Mouse (Mus musculus) intestine, postnatal 0 days (tissue): ENCODE measurements at regions not wholly inside any gene's neighbourhood (a gene's known extent, or its start where the extent isn't known, plus 50 kb on each side); places are given as distances from the start of the nearest gene placed in this dataset.

Experiments
- ATAC-seq: fragments of 200-750 bp; cut with Nextera tagmentation; 2 replicates; pipeline ENCODE4 v1.8.0; 2017; ENCODE audit warnings: mild to moderate bottlenecking, moderate TSS enrichment, moderate library complexity
- H3K27ac ChIP-seq: fragments of 300-500 bp; sonication (generic); 2 replicates; pipeline ENCODE4 v1.5.1; 2014; ENCODE audit warnings: mild to moderate bottlenecking, low read depth, low read length, moderate library complexity
- H3K27me3 ChIP-seq: fragments of 300-500 bp; sonication (generic); replicated peaks from 2 replicates; pipeline ENCODE4 v1.6.1; 2014; ENCODE audit warnings: low read length, mixed read lengths; ENCODE audit not compliant: control insufficient read depth, insufficient read depth
- H3K36me3 ChIP-seq: fragments of 300-500 bp; sonication (generic); 2 replicates; pipeline ENCODE4 v1.6.1; 2014; ENCODE audit warnings: mild to moderate bottlenecking, moderate library complexity; ENCODE audit not compliant: control insufficient read depth, insufficient read depth
- H3K4me1 ChIP-seq: fragments of 300-500 bp; sonication (generic); replicated peaks from 2 replicates; pipeline ENCODE4 v1.6.1; 2014; ENCODE audit warnings: antibody characterized with exemption, low read length, mixed read lengths; ENCODE audit not compliant: control insufficient read depth, insufficient read depth
- H3K4me2 ChIP-seq: fragments of 300-500 bp; sonication (generic); replicated peaks from 2 replicates; pipeline ENCODE4 v1.6.1; 2014; ENCODE audit warnings: low read depth, mild to moderate bottlenecking, moderate library complexity
- H3K4me3 ChIP-seq: fragments of 300-500 bp; sonication (generic); 2 replicates; pipeline ENCODE4 v1.5.1; 2014; ENCODE audit warnings: low read depth, low read length
- H3K9ac ChIP-seq: fragments of 300-500 bp; sonication (generic); 2 replicates; pipeline ENCODE4 v1.6.1; 2014; ENCODE audit warnings: mild to moderate bottlenecking, low read depth, low read length
- H3K9me3 ChIP-seq: fragments of 300-500 bp; sonication (generic); 2 replicates; pipeline ENCODE4 v1.6.1; 2016; ENCODE audit warnings: mixed run types; ENCODE audit not compliant: control insufficient read depth
- CTCF ChIP-seq: sonication (generic); IDR thresholded peaks from 2 replicates; pipeline ENCODE4 v1.5.1; 2016; ENCODE audit warnings: low read depth, mild to moderate bottlenecking, control low read depth, antibody characterized with exemption, moderate library complexity
- WGBS: fragments of 180-500 bp; shearing (Covaris S2); extraction: QIAGEN DNeasy Blood & Tissue Kit; methylation state at CpG from one replicate; pipeline ENCODE4 v1.1.7; 2014; 5-methylcytosine and 5-hydroxymethylcytosine counted together

- Histone ChIP-seq H3K9ac (no peak overlapping the region), H3K4me3 (no peak overlapping the region), H3K27me3 (no peaks in the 10 kb centered on the region), H3K9me3 (no peaks in the 10 kb centered on the region), H3K36me3 (no peaks in the 10 kb centered on the region), H3K27ac (no peak overlapping the region), H3K4me1 (no peaks in the 10 kb centered on the region), H3K4me2 (no peak overlapping the region)
- TF ChIP-seq CTCF, result no peak
- 53% methylated on average over 7 of the region's 7 CpGs for WGBS
- no peak for ATAC-seq
Observed at GRCm38 (mm10) chr13:110578159-110578558, 183.3 kb downstream of the Plk2 start.

- no peaks in the 10 kb centered on the region for H3K4me1 ChIP-seq
- whole genome bisulfite sequencing, result 86% methylated on average over 4 of the region's 4 CpGs
- H3K9me3 ChIP-seq, result no peaks in the 10 kb centered on the region
- H3K36me3 ChIP-seq, result no peaks in the 10 kb centered on the region
- H3K9ac ChIP-seq, result no peak overlapping the region
- H3K4me2 ChIP-seq, result no peak overlapping the region
- no peak for TF ChIP-seq CTCF
- no peak overlapping the region for H3K27ac ChIP-seq
- H3K27me3 ChIP-seq, result no peaks in the 10 kb centered on the region
- no peak overlapping the region for H3K4me3 ChIP-seq
- no peak for ATAC-seq
Observed at GRCm38 (mm10) chr13:110580166-110580565, 185.3 kb downstream of the Plk2 start.

- Histone ChIP-seq H3K4me3 (no peak overlapping the region), H3K36me3 (no peaks in the 10 kb centered on the region), H3K4me2 (no peak overlapping the region), H3K9me3 (no peaks in the 10 kb centered on the region), H3K27ac (no peak overlapping the region), H3K4me1 (no peaks in the 10 kb centered on the region), H3K9ac (no peak overlapping the region), H3K27me3 (no peaks in the 10 kb centered on the region)
- no peak for ATAC-seq
- WGBS, result 71% methylated on average over 5 of the region's 5 CpGs
- TF ChIP-seq CTCF, result no peak
Observed at GRCm38 (mm10) chr13:110580570-110580969, 185.7 kb downstream of the Plk2 start.

- Histone ChIP-seq H3K9me3 (no peaks in the 10 kb centered on the region), H3K27ac (no peak overlapping the region), H3K36me3 (no peaks in the 10 kb centered on the region), H3K4me1 (no peaks in the 10 kb centered on the region), H3K4me2 (no peak overlapping the region), H3K4me3 (no peak overlapping the region), H3K9ac (no peak overlapping the region), H3K27me3 (no peaks in the 10 kb centered on the region)
- ATAC-seq, result no peak
- TF ChIP-seq CTCF, result no peak
- WGBS, result 80% methylated on average over 10 of the region's 10 CpGs
Observed at GRCm38 (mm10) chr13:110584765-110585164, 189.9 kb downstream of the Plk2 start.

- no peaks in the 10 kb centered on the region for H3K36me3 ChIP-seq
- H3K27me3 ChIP-seq, result no peaks in the 10 kb centered on the region
- no peak for ATAC-seq
Observed at GRCm38 (mm10) chr13:110594630-110595029, 199.8 kb downstream of the Plk2 start.

GRCm38 (mm10) chr13:110599666-110600065 lies 204.8 kb downstream of the Plk2 start:
- Histone ChIP-seq H3K27me3 (no peaks in the 10 kb centered on the region), H3K4me2 (no peak overlapping the region), H3K9me3 (no peaks in the 10 kb centered on the region), H3K9ac (no peak overlapping the region), H3K36me3 (no peaks in the 10 kb centered on the region), H3K4me3 (no peak overlapping the region), H3K4me1 (no peaks in the 10 kb centered on the region), H3K27ac (no peak overlapping the region)
- no peak for TF ChIP-seq CTCF
- ATAC-seq, result no peak
- 77% methylated on average over 3 of the region's 3 CpGs for WGBS

More at GRCm38 (mm10) chr13:110594630-110595029, 199.8 kb downstream of the Plk2 start:
- 74% methylated on average over 3 of the region's 3 CpGs for WGBS
- Histone ChIP-seq H3K27ac (no peak overlapping the region), H3K4me1 (no peaks in the 10 kb centered on the region), H3K4me2 (no peak overlapping the region), H3K9me3 (no peaks in the 10 kb centered on the region), H3K4me3 (no peak overlapping the region), H3K9ac (no peak overlapping the region)
- TF ChIP-seq CTCF, result no peak

- 85% methylated on average over 9 of the region's 9 CpGs for WGBS
- H3K4me3 ChIP-seq, result no peak overlapping the region
- no peak for ATAC-seq
- H3K36me3 ChIP-seq, result no peaks in the 10 kb centered on the region
- H3K4me2 ChIP-seq, result no peak overlapping the region
- H3K27ac ChIP-seq, result no peak overlapping the region
- no peaks in the 10 kb centered on the region for H3K9me3 ChIP-seq
- no peaks in the 10 kb centered on the region for H3K27me3 ChIP-seq
- TF ChIP-seq CTCF, result no peak
- H3K9ac ChIP-seq, result no peak overlapping the region
- no peaks in the 10 kb centered on the region for H3K4me1 ChIP-seq
Observed at GRCm38 (mm10) chr13:110600377-110600776, 205.5 kb downstream of the Plk2 start.
